Mouse (Mus musculus) c-Kit-positive CD71-negative TER-119-negative erythroid progenitor cells, embryonic 14.5 days (primary cell): Measurements from ENCODE around the gene Crls1.

Experiments
- DNase-seq: peaks from one replicate; pipeline ENCODE4 v3.0.0-alpha.2; 2013; ENCODE audit warnings: low read depth

Crls1 gene

DNA sequence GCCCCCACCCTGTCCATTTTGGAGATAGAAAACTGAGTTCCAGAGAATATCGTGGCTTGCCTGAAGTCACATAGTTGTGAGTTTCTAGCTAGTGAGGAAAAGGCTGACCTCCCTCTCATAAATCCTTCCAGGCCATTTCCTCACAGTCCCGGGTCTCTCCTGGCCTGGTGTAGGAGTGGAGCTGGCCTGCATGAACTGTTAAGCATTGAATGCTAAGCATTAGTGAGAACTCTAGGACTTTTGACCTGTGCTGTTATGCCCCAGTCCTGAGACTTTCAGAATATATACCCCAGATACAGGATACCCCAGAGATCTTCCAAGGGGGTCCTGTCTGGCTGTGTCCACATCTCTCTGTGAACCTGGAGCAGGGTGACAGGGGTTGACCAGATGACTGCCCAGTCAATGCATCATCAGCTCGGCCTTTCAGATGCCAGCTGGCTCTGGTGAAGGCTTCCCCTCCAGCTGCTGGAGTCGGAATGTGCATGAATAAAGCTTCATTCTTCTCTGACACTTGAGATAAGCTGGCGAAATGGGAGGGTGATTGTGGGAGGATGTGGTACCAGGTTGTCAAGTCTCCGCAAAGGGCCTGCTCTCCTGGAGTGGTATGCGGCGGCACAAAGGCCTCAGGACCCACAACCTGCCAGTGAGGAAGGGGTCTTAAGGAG is 38.0 kb downstream of the Crls1 start:
- DNase-seq, result no peak

DNA sequence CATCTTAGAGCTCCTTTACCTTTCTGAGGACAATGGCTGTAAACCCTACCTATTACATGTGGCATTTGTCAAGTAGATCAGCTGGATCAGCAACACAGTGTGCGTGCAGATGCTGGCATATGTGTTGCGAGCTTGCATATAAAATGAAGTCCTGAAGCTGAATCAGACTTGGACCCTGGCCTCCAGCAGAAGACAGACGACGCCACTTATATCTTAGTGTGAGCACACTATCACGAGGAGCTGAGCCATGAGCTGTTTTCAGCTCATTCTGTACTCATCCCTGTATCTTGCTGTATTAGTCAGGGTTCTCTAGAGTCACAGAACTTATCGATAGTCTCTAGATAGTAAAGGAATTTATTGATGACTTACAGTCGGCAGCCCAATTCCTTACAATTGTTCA is 38.8 kb downstream of the Crls1 start:
- no peak for DNase-seq

GRCm38 (mm10) chr2:132893826-132894225 is 47.4 kb downstream of the Crls1 start:
- no peak for DNase-seq

DNA sequence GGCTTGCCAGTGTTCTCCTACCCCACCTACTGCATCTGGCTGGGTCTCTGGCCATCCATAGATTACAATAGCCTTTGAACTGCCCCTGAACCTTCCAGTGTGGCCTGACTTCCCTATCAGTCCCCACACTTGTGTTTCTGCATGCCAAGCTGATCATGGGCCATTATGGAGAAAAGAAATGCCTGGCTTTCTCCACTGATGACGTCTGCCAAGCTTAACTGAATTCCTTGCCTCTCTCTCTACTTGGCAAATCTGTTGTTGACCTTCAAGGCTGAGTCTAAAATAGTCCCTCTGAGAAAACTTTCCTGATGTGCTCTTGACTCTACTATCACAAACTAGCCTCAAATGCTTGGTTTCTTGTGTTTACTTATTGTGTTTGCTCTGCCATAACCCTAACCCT is 51.7 kb downstream of the Crls1 start:
- DNase-seq, result no peak

GRCm38 (mm10) chr2:132900596-132900995 is 54.1 kb downstream of the Crls1 start:
- no peak for DNase-seq

DNA sequence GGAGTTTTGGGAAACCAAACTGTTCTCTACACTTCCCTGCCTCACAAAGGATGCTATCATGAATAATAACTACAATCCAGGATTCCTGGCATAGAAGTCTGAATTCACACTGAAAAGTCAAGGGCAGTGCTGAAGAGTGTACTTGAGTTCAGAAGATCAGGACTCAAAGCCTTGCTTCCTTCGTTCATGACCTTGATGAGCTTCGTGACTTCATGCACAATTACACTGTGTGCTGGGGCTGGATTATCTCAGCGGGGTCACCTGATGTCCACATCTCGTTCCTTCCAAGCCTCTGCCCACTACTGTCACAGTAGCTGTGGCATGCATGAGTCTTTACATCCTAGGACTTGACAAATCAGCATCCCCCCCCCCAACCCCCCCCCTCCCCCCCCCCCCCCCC is 55.2 kb downstream of the Crls1 start:
- DNase-seq, result no peak

DNA sequence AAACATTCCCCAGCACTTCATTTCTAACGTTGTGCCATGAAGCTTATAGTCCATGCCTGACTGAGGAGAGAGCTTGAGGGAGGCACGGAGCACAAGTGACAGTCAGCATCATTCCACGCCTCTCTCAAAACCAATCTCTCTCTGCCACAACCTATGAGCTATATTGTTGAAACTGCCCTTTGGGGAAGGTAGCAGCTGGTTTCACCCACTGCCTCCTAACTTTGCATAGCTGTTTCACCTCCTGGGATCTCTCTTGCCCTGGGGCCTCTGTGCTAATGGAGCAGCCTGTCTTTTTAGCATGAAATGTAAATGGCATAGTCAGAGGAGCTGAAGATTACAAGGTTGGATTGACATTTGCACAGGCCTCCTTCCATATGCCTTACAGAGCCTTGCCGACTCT is 55.6 kb downstream of the Crls1 start:
- DNase-seq, result no peak

DNA sequence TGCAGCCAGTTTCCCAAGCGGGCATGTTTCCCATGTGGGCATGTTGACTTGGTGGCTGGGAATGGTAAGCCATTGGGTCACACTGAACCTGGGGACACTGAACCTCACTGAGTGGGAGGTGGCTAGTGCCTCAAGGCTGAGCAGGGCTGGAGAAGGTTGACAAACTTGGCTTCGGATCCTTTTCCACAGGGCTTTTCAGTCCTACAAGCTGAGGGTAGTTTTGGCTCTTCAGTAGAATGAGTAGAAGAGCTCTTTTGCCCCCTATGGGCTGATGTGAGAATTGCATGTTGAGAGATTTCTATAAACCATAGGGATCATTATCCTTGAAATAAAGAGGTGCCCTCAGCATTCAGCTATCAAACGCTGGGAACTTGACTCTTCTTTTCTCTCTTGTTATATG is 57.0 kb downstream of the Crls1 start:
- DNase-seq, result peak; percentile 53

- DNase-seq, result no peak
Measured at GRCm38 (mm10) chr2:132904961-132905360, 58.5 kb downstream of the Crls1 start.

- peak; percentile 38 for DNase-seq
Measured at GRCm38 (mm10) chr2:132906763-132907162, 60.3 kb downstream of the Crls1 start.

- no peak for DNase-seq
Measured at GRCm38 (mm10) chr2:132914785-132915184, 68.3 kb downstream of the Crls1 start.
